Mouse (Mus musculus) MEL (cell line): ENCODE data around the gene Sbp. TPM values are rescaled to one million over a fixed set of nuclear protein-coding genes. Genes with fewer than 3 reads are reported as not detected.

Experiments
- DNase-seq: peaks from one replicate; pipeline ENCODE4 v3.0.0; 2011; ENCODE audit warnings: low read depth, low spot score
- H3K27ac ChIP-seq: 2 replicates; pipeline ENCODE4 v1.5.1; 2012; ENCODE audit warnings: low read depth, mild to moderate bottlenecking, control low read depth, low read length, moderate library complexity; ENCODE audit not compliant: control insufficient read depth
- H3K27me3 ChIP-seq, 2 experiments: fragments of 150-350 bp in 1 of 2; sonication (generic) in 1 of 2; 2 replicates each; pipeline ENCODE4 v1.6.1; 2012; ENCODE audit warnings: low read length in 2 of 2, mild to moderate bottlenecking in 2 of 2, improper control_type of control experiment in 1 of 2, moderate library complexity in 1 of 2; ENCODE audit not compliant: insufficient read depth in 2 of 2, control insufficient read depth in 1 of 2
- H3K36me3 ChIP-seq, 2 experiments: 2 replicates each; pipeline ENCODE4 v1.6.1; 2012 to 2014; ENCODE audit warnings: low read length in 2 of 2, improper control_type of control experiment in 1 of 2, inconsistent platforms in 1 of 2, mild to moderate bottlenecking in 1 of 2; ENCODE audit not compliant: insufficient read depth in 2 of 2, control insufficient read depth in 1 of 2
- H3K4me1 ChIP-seq, 2 experiments: fragments of 150-350 bp in 1 of 2; sonication (generic) in 1 of 2; 2 replicates each; pipeline ENCODE4 v1.6.1; 2012; ENCODE audit warnings: low read length in 2 of 2, improper control_type of control experiment in 1 of 2, mild to moderate bottlenecking in 1 of 2; ENCODE audit not compliant: insufficient read depth in 2 of 2, control insufficient read depth in 1 of 2
- H3K4me3 ChIP-seq, 2 experiments: fragments of 150-350 bp in 1 of 2; sonication (generic) in 1 of 2; 2 replicates each; pipeline ENCODE4 v1.5.1; 2012; ENCODE audit warnings: low read depth in 2 of 2, low read length in 2 of 2, mild to moderate bottlenecking in 2 of 2, moderate library complexity in 2 of 2, control low read depth in 1 of 2, improper control_type of control experiment in 1 of 2; ENCODE audit not compliant: control insufficient read depth in 1 of 2, insufficient read depth in 1 of 2
- H3K79me2 ChIP-seq: 2 replicates; pipeline ENCODE4 v1.6.1; 2012; ENCODE audit warnings: mild to moderate bottlenecking, low read length, moderate library complexity; ENCODE audit not compliant: control insufficient read depth, poor library complexity, insufficient read depth
- H3K9ac ChIP-seq: 2 replicates; pipeline ENCODE4 v1.6.1; 2012; ENCODE audit warnings: low read depth, mild to moderate bottlenecking, control low read depth, low read length, moderate library complexity; ENCODE audit not compliant: control insufficient read depth, poor library complexity, severe bottlenecking
- H3K9me3 ChIP-seq: fragments of 150-350 bp; sonication (generic); replicated peaks from 2 replicates; pipeline ENCODE4 v1.6.1; 2012; ENCODE audit warnings: mild to moderate bottlenecking, low read length, improper control_type of control experiment, moderate library complexity; ENCODE audit not compliant: insufficient read depth
- CTCF ChIP-seq, 3 experiments: IDR thresholded peaks in 2 of 3; conservative IDR thresholded peaks in 1 of 3; 2 replicates each; pipeline ENCODE4 v1.5.1; 2011 to 2012; ENCODE audit warnings: low read length in 3 of 3, low read depth in 2 of 3, mild to moderate bottlenecking in 2 of 3, improper control_type of control experiment in 1 of 3, inconsistent platforms in 1 of 3, mixed read lengths in 1 of 3, moderate library complexity in 1 of 3; ENCODE audit not compliant: control insufficient read depth in 1 of 3, insufficient read depth in 1 of 3, poor library complexity in 1 of 3, severe bottlenecking in 1 of 3
- ELF1 ChIP-seq: IDR thresholded peaks from 2 replicates; pipeline ENCODE4 v1.6.1; 2014; ENCODE audit warnings: low read depth, mild to moderate bottlenecking, inconsistent platforms, low read length, improper control_type of control experiment, moderate library complexity
- EP300 ChIP-seq, 2 experiments: IDR thresholded peaks; 2 replicates each; pipeline ENCODE4 v1.6.1; 2011; ENCODE audit warnings: improper control_type of control experiment in 2 of 2, low read length in 2 of 2, low read depth in 1 of 2, mild to moderate bottlenecking in 1 of 2
- ETS1 ChIP-seq: IDR thresholded peaks from 2 replicates; pipeline ENCODE4 v1.6.1; 2012; ENCODE audit warnings: low read depth, mild to moderate bottlenecking, inconsistent platforms, low read length, improper control_type of control experiment, moderate library complexity
- GATA1 ChIP-seq: IDR thresholded peaks from 2 replicates; pipeline ENCODE4 v1.6.1; 2011; ENCODE audit warnings: low read depth, low read length, improper control_type of control experiment
- KAT2A ChIP-seq: conservative IDR thresholded peaks from 2 replicates; pipeline ENCODE4 v1.6.1; 2012; ENCODE audit warnings: low read depth, low read length, improper control_type of control experiment, inconsistent platforms
- MEF2A ChIP-seq: IDR thresholded peaks from 2 replicates; pipeline ENCODE4 v1.6.1; 2014; ENCODE audit warnings: low read depth, mild to moderate bottlenecking, inconsistent platforms, low read length, improper control_type of control experiment; ENCODE audit not compliant: poor library complexity, insufficient replicate concordance, severe bottlenecking; ENCODE audit errors: extremely low read depth
- MYC ChIP-seq: IDR thresholded peaks from 2 replicates; pipeline ENCODE4 v1.6.1; 2011; ENCODE audit warnings: low read depth, mild to moderate bottlenecking, low read length, improper control_type of control experiment, moderate library complexity
- NELFE ChIP-seq: IDR thresholded peaks from 2 replicates; pipeline ENCODE4 v1.6.1; 2011; ENCODE audit warnings: low read depth, low read length, improper control_type of control experiment
- NRF1 ChIP-seq: IDR thresholded peaks from 2 replicates; pipeline ENCODE4 v1.6.1; 2014; ENCODE audit warnings: low read depth, mild to moderate bottlenecking, inconsistent platforms, low read length, improper control_type of control experiment, moderate library complexity; ENCODE audit not compliant: poor library complexity, insufficient read depth, severe bottlenecking
- POLR2AphosphoS5 ChIP-seq: IDR thresholded peaks from 2 replicates; pipeline ENCODE4 v1.6.1; 2012; ENCODE audit warnings: low read depth, borderline replicate concordance, mild to moderate bottlenecking, inconsistent platforms, low read length, moderate library complexity, mixed read lengths
- RAD21 ChIP-seq: IDR thresholded peaks from 2 replicates; pipeline ENCODE4 v1.6.1; 2011; ENCODE audit warnings: mild to moderate bottlenecking, low read depth, low read length, improper control_type of control experiment
- SMC3 ChIP-seq: IDR thresholded peaks from 2 replicates; pipeline ENCODE4 v1.6.1; 2011; ENCODE audit warnings: low read depth, low read length, improper control_type of control experiment
- TCF12 ChIP-seq: IDR thresholded peaks from 2 replicates; pipeline ENCODE4 v1.6.1; 2014; ENCODE audit warnings: low read depth, mild to moderate bottlenecking, inconsistent platforms, low read length, improper control_type of control experiment, moderate library complexity
- UBTF ChIP-seq: IDR thresholded peaks from 2 replicates; pipeline ENCODE4 v1.6.1; 2012; ENCODE audit warnings: low read depth, mild to moderate bottlenecking, inconsistent platforms, low read length, improper control_type of control experiment, moderate library complexity, borderline replicate concordance; ENCODE audit not compliant: insufficient read depth
- USF2 ChIP-seq, 2 experiments: IDR thresholded peaks; 2 replicates each; pipeline ENCODE4 v1.6.1; 2011 to 2012; ENCODE audit warnings: improper control_type of control experiment in 2 of 2, low read length in 2 of 2, borderline replicate concordance in 1 of 2, inconsistent platforms in 1 of 2, low read depth in 1 of 2, mild to moderate bottlenecking in 1 of 2; ENCODE audit not compliant: insufficient read depth in 1 of 2
- ZC3H11A ChIP-seq: IDR thresholded peaks from 2 replicates; pipeline ENCODE4 v1.6.1; 2012; ENCODE audit warnings: low read depth, mild to moderate bottlenecking, inconsistent platforms, low read length, improper control_type of control experiment
- ZKSCAN1 ChIP-seq: IDR thresholded peaks from 2 replicates; pipeline ENCODE4 v1.6.1; 2012; ENCODE audit warnings: low read depth, mild to moderate bottlenecking, inconsistent platforms, low read length, improper control_type of control experiment, moderate library complexity
- ZMIZ1 ChIP-seq: IDR thresholded peaks from 2 replicates; pipeline ENCODE4 v1.6.1; 2012; ENCODE audit warnings: low read depth, mild to moderate bottlenecking, inconsistent platforms, low read length, improper control_type of control experiment, moderate library complexity
- ZNF384 ChIP-seq: IDR thresholded peaks from 2 replicates; pipeline ENCODE4 v1.6.1; 2012; ENCODE audit warnings: low read depth, mild to moderate bottlenecking, inconsistent platforms, low read length, improper control_type of control experiment
- polyA plus RNA-seq, 2 experiments: library from polyadenylated mRNA; stranded (reverse) in 1 of 2; unstranded in 1 of 2; fragments of >175 nt in 1 of 2; fragments of >200 nt in 1 of 2; gene quantifications; 2 replicates each; pipeline versions ENCODE4 v1.2.1 to v1.2.4; 2012; ENCODE audit warnings: low replicate concordance in 2 of 2, low read depth in 1 of 2; ENCODE audit not compliant: insufficient read length in 2 of 2, insufficient read depth in 1 of 2, missing spikeins in 1 of 2
- total RNA-seq: library from RNA; depleted of rRNA; stranded (reverse); fragments of 300-350 nt; gene quantifications from 2 replicates; pipeline ENCODE4 v1.2.3, GENCODE M21; 2012

The Sbp gene
- total and polyA plus RNA-seq, 3 experiments = not detected

DNA sequence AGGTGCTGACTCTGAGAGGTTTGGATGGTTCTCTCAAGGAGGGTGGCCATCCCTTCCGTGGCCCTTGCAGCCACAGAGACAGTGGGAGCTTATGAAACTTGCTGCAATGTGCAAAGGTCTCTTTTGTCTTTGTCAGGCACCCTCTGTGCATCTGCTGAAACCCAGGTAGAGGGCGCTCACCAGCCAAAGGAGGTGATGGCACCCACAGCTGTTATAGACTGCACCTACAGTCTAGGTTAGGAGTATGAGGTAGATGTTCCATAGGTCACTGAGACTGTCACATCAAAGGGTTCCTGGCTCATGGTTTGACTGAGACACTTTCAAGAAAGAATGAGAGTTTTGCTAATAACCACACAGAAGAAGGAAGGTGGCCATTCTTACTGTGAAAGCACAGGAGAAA lies 27.3 kb downstream of the Sbp start:
- H3K36me3 ChIP-seq = no peaks in the 10 kb centered on the region
- H3K79me2 ChIP-seq = no peaks in the 10 kb centered on the region
- no peak overlapping the region for H3K4me3 ChIP-seq
- H3K27me3 ChIP-seq = peaks cover 7 to 11% of the 10 kb centered on the region in 2 experiments; a peak in 3 of 4 replicates
- H3K9me3 ChIP-seq = no peaks in the 10 kb centered on the region
- TF ChIP-seq ZKSCAN1 = no peak
- peak; percentile 23 for TF ChIP-seq RAD21
- TF ChIP-seq ZNF384 = no peak
- no peak for TF ChIP-seq MYC
- no peak for TF ChIP-seq POLR2AphosphoS5
- TF ChIP-seq UBTF = no peak
- TF ChIP-seq ELF1 = no peak
- TF ChIP-seq TCF12 = no peak
- no peak for TF ChIP-seq USF2 (IDR thresholded peaks at IDR 0.05; ENCODE audit: borderline replicate concordance in 1 of 2, insufficient read depth in 1 of 2, low read depth in 1 of 2, low read length in 2 of 2)
- TF ChIP-seq NELFE = no peak
- no peak for TF ChIP-seq ETS1
- no peak for TF ChIP-seq EP300 (IDR thresholded peaks at IDR 0.05; ENCODE audit: low read depth in 1 of 2, low read length in 2 of 2)
- TF ChIP-seq KAT2A = no peak
- TF ChIP-seq ZC3H11A = no peak
- no peak for TF ChIP-seq ZMIZ1
- TF ChIP-seq GATA1 = no peak
- TF ChIP-seq NRF1 = no peak
- peak; percentile 33 to 56 (median 55); a peak in 5 of 6 replicates for TF ChIP-seq CTCF (IDR thresholded peaks at IDR 0.05 in 2 of 3, conservative IDR thresholded peaks at IDR 0.05 in 1 of 3; ENCODE audit: control insufficient read depth in 1 of 3, insufficient read depth in 1 of 3, low read depth in 2 of 3, low read length in 3 of 3, poor library complexity in 1 of 3, severe bottlenecking in 1 of 3)
- no peak for TF ChIP-seq MEF2A
- 0 out of 2 replicates have a peak, but pooled peaks have one; percentile 15 for TF ChIP-seq SMC3
- H3K4me1 ChIP-seq = no peaks in the 10 kb centered on the region
- peak; percentile 50 for DNase-seq
- no peak overlapping the region for H3K9ac ChIP-seq
- H3K27ac ChIP-seq = no peak overlapping the region

GRCm38 (mm10) chr17:23969231-23969630 lies 27.8 kb downstream of the Sbp start:
- Histone ChIP-seq H3K4me3 (no peak overlapping the region), H3K9ac (no peak overlapping the region), H3K9me3 (no peaks in the 10 kb centered on the region), H3K36me3 (no peaks in the 10 kb centered on the region), H3K27ac (no peak overlapping the region), H3K4me1 (no peaks in the 10 kb centered on the region), H3K27me3 (peaks cover 9 to 11% of the 10 kb centered on the region in 2 experiments; a peak in 3 of 4 replicates), H3K79me2 (no peaks in the 10 kb centered on the region)
- peak; percentile 62 to 83 (median 75) for TF ChIP-seq CTCF (IDR thresholded peaks at IDR 0.05 in 2 of 3, conservative IDR thresholded peaks at IDR 0.05 in 1 of 3; ENCODE audit: control insufficient read depth in 1 of 3, insufficient read depth in 1 of 3, low read depth in 2 of 3, low read length in 3 of 3, poor library complexity in 1 of 3, severe bottlenecking in 1 of 3)
- TF ChIP-seq ZMIZ1 = no peak
- peak; percentile 77 for TF ChIP-seq SMC3
- TF ChIP-seq ZC3H11A = peak; percentile 57
- TF ChIP-seq RAD21 = peak; percentile 70
- DNase-seq = peak; percentile 82
